Mouse (Mus musculus) liver, embryonic 14.5 days (tissue): ENCODE data around the gene Srpk1.

ENCODE experiments used
- CTCF ChIP-seq: IDR thresholded peaks from 2 replicates; pipeline ENCODE4 v1.5.1; 2016; ENCODE audit warnings: antibody characterized with exemption, low read depth, control low read depth
- EP300 ChIP-seq: IDR thresholded peaks from 2 replicates; pipeline ENCODE4 v1.6.1; 2016; ENCODE audit warnings: antibody characterized with exemption, low read depth

GRCm38 (mm10) chr17:28557772-28558171, 64.7 kb downstream of the Srpk1 start:
- TF ChIP-seq CTCF = no peak
- no peak for TF ChIP-seq EP300
